Mouse (Mus musculus): ENCODE measurements around the gene Sipa1l3. TPM values are rescaled to one million over a fixed set of nuclear protein-coding genes. Genes with fewer than 3 reads are reported as not detected.

Sipa1l3 gene
- polyA plus RNA-seq, 1 experiment from 2014 or later: 10.4 TPM

DNA sequence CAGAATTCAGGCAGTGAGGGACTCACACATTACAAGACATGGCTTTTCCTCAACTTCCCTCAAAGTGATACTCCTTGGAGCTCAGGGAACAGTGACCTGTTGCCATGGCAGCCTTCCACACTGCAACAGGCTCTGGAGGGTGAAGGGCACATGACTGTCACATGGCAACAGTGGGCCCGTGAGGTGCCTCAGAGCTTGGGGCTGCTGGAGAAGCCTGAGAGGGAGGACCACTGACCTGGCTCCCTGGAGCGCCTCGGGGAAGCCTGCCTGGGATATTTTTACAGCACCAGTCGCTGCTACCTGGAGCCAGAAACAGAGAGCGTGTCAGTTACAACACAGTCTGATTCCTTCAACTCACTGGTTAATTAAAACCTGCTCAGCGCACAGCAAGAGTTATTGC, 14.8 kb downstream of the Sipa1l3 start:
- Histone ChIP-seq H3K27me3 (ENCODE audit: insufficient read depth, poor library complexity, severe bottlenecking) (peaks cover 79% of the 10 kb centered on the region), H3K4me3 (no peak overlapping the region), H3K4me1 (peaks cover 34% of the 10 kb centered on the region), H3K27ac (no peak overlapping the region), H3K9me3 (no peaks in the 10 kb centered on the region), H3K36me3 (no peaks in the 10 kb centered on the region)
- 57% methylated on average over 6 of the region's 6 CpGs for WGBS
- no peak for DNase-seq (ENCODE audit: low spot score)

GRCm38 (mm10) chr7:29501214-29501613, 17.2 kb downstream of the Sipa1l3 start:
- WGBS: 85% methylated on average over 9 of the region's 9 CpGs
- peaks cover 73% of the 10 kb centered on the region for H3K27me3 ChIP-seq (ENCODE audit: insufficient read depth, poor library complexity, severe bottlenecking)
- no peak for DNase-seq (ENCODE audit: low spot score)
- H3K4me3 ChIP-seq: no peak overlapping the region
- H3K4me1 ChIP-seq: peaks cover 32% of the 10 kb centered on the region
- no peak overlapping the region for H3K27ac ChIP-seq
- no peaks in the 10 kb centered on the region for H3K9me3 ChIP-seq
- H3K36me3 ChIP-seq: no peaks in the 10 kb centered on the region

DNA sequence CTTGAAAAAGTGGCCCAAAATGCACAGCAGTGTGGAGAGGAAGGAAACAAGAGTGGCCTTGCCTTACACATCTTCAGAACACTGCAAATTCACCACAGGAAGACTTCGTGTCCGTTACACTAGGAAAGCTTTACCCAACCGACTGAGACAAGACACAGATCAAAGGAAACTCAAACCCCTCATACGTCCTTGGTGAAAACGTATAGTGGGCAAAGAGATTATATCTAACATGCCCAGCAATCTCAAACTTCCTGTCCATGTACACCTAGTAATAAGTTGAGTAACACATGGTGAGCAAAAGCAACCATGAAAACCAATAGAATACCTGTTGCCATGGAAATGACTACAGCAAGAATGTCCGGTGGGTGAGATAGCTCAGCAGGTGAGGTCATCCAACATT, 19.4 kb downstream of the Sipa1l3 start:
- H3K4me1 ChIP-seq: peaks cover 25% of the 10 kb centered on the region
- H3K36me3 ChIP-seq: no peaks in the 10 kb centered on the region
- no peak overlapping the region for H3K4me3 ChIP-seq
- H3K27me3 ChIP-seq (ENCODE audit: insufficient read depth, poor library complexity, severe bottlenecking): peaks cover 73% of the 10 kb centered on the region; the same call in 1 of the 2 replicates
- H3K9me3 ChIP-seq: no peaks in the 10 kb centered on the region
- DNase-seq (ENCODE audit: low spot score): no peak
- 82% methylated on average over 6 of the region's 6 CpGs for WGBS
- no peak overlapping the region for H3K27ac ChIP-seq

GRCm38 (mm10) chr7:29496953-29497590, 21.4 kb downstream of the Sipa1l3 start:
- Histone ChIP-seq H3K27me3 (ENCODE audit: insufficient read depth, poor library complexity, severe bottlenecking) (peaks cover 78% of the 10 kb centered on the region; the same call in 1 of the 2 replicates), H3K36me3 (no peaks in the 10 kb centered on the region), H3K4me1 (peaks cover 18% of the 10 kb centered on the region), H3K9me3 (no peaks in the 10 kb centered on the region), H3K4me3 (no peak overlapping the region), H3K27ac (no peak overlapping the region)
- no peak for DNase-seq (ENCODE audit: low spot score)
- WGBS: 84% methylated on average over 10 of the region's 10 CpGs

GRCm38 (mm10) chr7:29496332-29496731, 22.1 kb downstream of the Sipa1l3 start:
- H3K9me3 ChIP-seq: no peaks in the 10 kb centered on the region
- peaks cover 76% of the 10 kb centered on the region; the same call in 1 of the 2 replicates for H3K27me3 ChIP-seq (ENCODE audit: insufficient read depth, poor library complexity, severe bottlenecking)
- no peak for DNase-seq (ENCODE audit: low spot score)
- H3K4me1 ChIP-seq: peaks cover 18% of the 10 kb centered on the region
- no peak overlapping the region for H3K4me3 ChIP-seq
- 69% methylated on average over 4 of the region's 4 CpGs for WGBS
- no peaks in the 10 kb centered on the region for H3K36me3 ChIP-seq
- H3K27ac ChIP-seq: no peak overlapping the region

- Histone ChIP-seq H3K27me3 (ENCODE audit: insufficient read depth, poor library complexity, severe bottlenecking) (peaks cover 75% of the 10 kb centered on the region; the same call in 1 of the 2 replicates), H3K36me3 (no peaks in the 10 kb centered on the region), H3K4me1 (peaks cover 18% of the 10 kb centered on the region), H3K4me3 (no peak overlapping the region), H3K9me3 (no peaks in the 10 kb centered on the region), H3K27ac (no peak overlapping the region)
- 76% methylated on average over 4 of the region's 4 CpGs for WGBS
- DNase-seq (ENCODE audit: low spot score): no peak
These were observed 22.6 kb downstream of the Sipa1l3 start for GRCm38 (mm10) chr7:29495880-29496279.

DNA sequence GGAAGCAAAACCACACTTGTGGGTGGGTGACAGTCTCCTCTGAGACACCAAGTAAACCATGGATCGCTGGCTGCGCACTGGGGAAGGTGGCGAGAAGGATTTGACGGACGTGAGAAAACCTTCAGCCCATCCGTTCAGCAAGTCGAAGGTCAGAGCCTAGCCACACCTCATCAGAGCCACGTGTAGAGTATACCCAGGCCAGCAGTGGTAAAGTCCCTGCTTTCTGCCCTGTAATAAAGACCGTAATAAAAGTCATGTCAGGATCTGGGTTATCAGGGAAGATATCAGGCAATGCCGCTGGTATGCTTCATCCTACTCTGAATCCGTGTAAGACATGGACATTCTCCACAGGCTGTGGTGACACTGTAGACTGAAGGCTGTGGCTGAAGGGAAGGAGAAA, 23.6 kb downstream of the Sipa1l3 start:
- Histone ChIP-seq H3K27ac (no peak overlapping the region), H3K9me3 (no peaks in the 10 kb centered on the region), H3K36me3 (no peaks in the 10 kb centered on the region), H3K27me3 (ENCODE audit: insufficient read depth, poor library complexity, severe bottlenecking) (peaks cover 79% of the 10 kb centered on the region; the same call in 1 of the 2 replicates), H3K4me3 (no peak overlapping the region), H3K4me1 (peaks cover 18% of the 10 kb centered on the region)
- no peak for DNase-seq (ENCODE audit: low spot score)
- 89% methylated on average over 11 of the region's 11 CpGs for WGBS

- Histone ChIP-seq H3K9me3 (no peaks in the 10 kb centered on the region), H3K27ac (no peak overlapping the region), H3K36me3 (no peaks in the 10 kb centered on the region), H3K4me3 (no peak overlapping the region), H3K27me3 (ENCODE audit: insufficient read depth, poor library complexity, severe bottlenecking) (peaks cover 85% of the 10 kb centered on the region; the same call in 1 of the 2 replicates), H3K4me1 (peaks cover 18% of the 10 kb centered on the region)
- 72% methylated on average over 5 of the region's 5 CpGs for WGBS
- no peak for DNase-seq (ENCODE audit: low spot score)
These were observed 24.4 kb downstream of the Sipa1l3 start for GRCm38 (mm10) chr7:29494015-29494414.

GRCm38 (mm10) chr7:29492992-29493391, 25.4 kb downstream of the Sipa1l3 start:
- H3K9me3 ChIP-seq: no peaks in the 10 kb centered on the region
- no peak for DNase-seq (ENCODE audit: low spot score)
- H3K36me3 ChIP-seq: no peaks in the 10 kb centered on the region
- H3K4me3 ChIP-seq: no peak overlapping the region
- H3K4me1 ChIP-seq: peaks cover 18% of the 10 kb centered on the region
- H3K27ac ChIP-seq: no peak overlapping the region
- H3K27me3 ChIP-seq (ENCODE audit: insufficient read depth, poor library complexity, severe bottlenecking): peaks cover 85% of the 10 kb centered on the region
- 84% methylated on average over 1 of the region's 1 CpGs for WGBS

GRCm38 (mm10) chr7:29491861-29492260, 26.6 kb downstream of the Sipa1l3 start:
- Histone ChIP-seq H3K9me3 (no peaks in the 10 kb centered on the region), H3K4me3 (no peak overlapping the region), H3K36me3 (no peaks in the 10 kb centered on the region), H3K4me1 (peaks cover 15% of the 10 kb centered on the region), H3K27me3 (ENCODE audit: insufficient read depth, poor library complexity, severe bottlenecking) (peaks cover 88% of the 10 kb centered on the region), H3K27ac (no peak overlapping the region)
- 65% methylated on average over 3 of the region's 3 CpGs for WGBS
- no peak for DNase-seq (ENCODE audit: low spot score)

GRCm38 (mm10) chr7:29491471-29491755, 27.0 kb downstream of the Sipa1l3 start:
- Histone ChIP-seq H3K27ac (no peak overlapping the region), H3K9me3 (no peaks in the 10 kb centered on the region), H3K27me3 (ENCODE audit: insufficient read depth, poor library complexity, severe bottlenecking) (peaks cover 92% of the 10 kb centered on the region), H3K4me3 (no peak overlapping the region), H3K4me1 (peaks cover 12% of the 10 kb centered on the region), H3K36me3 (no peaks in the 10 kb centered on the region)
- 63% methylated on average over 3 of the region's 3 CpGs for WGBS
- no peak for DNase-seq (ENCODE audit: low spot score)

DNA sequence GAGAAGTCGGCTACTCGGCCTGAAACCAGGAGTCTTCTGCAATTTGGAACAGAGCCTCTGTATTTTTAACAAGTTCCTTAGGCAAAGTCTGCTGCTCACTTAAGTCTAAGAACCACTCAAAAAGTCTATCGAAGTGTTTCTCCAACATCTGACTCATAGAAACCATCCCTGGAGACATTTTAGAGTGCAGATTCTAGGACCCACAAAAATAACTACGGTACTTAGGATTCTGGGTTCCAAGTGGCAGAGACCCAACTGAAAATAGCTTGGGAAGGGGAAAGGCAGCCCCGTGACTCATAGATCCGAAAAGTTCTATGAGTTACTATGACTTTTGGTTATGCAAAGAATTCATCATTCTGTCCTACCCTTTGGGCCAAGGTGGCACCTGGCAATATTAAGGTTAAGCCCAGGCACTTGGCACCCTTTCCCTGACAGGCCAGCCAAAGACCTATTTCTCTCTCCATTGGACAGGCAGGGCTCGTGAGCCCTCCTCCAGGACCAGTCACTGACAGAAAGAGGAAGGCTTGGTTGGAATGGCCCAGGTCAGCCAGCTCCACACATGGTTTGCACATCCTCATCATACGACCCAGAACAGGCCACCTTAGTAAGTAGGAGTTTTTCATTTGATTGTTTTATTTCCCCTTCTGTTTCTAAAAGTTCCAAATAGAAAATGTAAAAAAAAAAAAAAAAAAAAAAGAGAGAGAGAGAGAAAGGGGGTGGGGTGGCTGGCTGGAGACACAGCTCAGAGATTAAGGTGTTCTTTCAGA, 27.6 kb downstream of the Sipa1l3 start:
- no peak overlapping the region for H3K27ac ChIP-seq
- WGBS: 89% methylated on average over 8 of the region's 8 CpGs
- no peak overlapping the region for H3K4me3 ChIP-seq
- H3K27me3 ChIP-seq (ENCODE audit: insufficient read depth, poor library complexity, severe bottlenecking): peaks cover 93% of the 10 kb centered on the region
- H3K9me3 ChIP-seq: no peaks in the 10 kb centered on the region
- DNase-seq (ENCODE audit: low spot score): no peak
- H3K4me1 ChIP-seq: peaks cover 7% of the 10 kb centered on the region
- no peaks in the 10 kb centered on the region for H3K36me3 ChIP-seq

DNA sequence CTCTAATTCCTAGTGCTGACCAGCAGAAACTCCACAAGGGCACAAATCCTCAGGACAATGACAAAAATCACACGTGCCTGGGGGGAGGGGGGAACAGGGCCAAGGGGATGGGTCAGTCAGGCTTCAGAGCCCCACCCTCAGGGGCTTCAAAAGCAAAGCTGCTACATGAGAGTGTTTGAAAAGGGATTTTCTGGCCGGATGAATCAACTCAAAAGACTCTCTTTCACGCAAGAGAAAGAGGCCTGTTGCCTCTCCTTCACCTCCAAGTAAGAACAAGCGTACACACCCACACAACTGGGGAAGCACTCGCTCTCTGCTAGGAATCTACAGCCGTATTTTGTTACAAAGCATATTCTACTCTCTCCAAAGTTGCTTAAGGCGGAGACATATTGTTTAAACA, 28.6 kb downstream of the Sipa1l3 start:
- no peak overlapping the region for H3K27ac ChIP-seq
- no peak for DNase-seq (ENCODE audit: low spot score)
- H3K4me3 ChIP-seq: no peak overlapping the region
- peaks cover 83% of the 10 kb centered on the region for H3K27me3 ChIP-seq (ENCODE audit: insufficient read depth, poor library complexity, severe bottlenecking)
- no peaks in the 10 kb centered on the region for H3K9me3 ChIP-seq
- 55% methylated on average over 7 of the region's 7 CpGs for WGBS
- H3K36me3 ChIP-seq: no peaks in the 10 kb centered on the region
- no peaks in the 10 kb centered on the region for H3K4me1 ChIP-seq

Data from heart, embryonic 10.5 days (tissue).